Mouse (Mus musculus): Measurements from ENCODE around the gene Bcl2l1. TPM values are rescaled to one million over a fixed set of nuclear protein-coding genes. Genes with fewer than 3 reads are reported as not detected.

Bcl2l1 gene
- polyA plus RNA-seq, 1 experiment: 57.4 TPM

DNA sequence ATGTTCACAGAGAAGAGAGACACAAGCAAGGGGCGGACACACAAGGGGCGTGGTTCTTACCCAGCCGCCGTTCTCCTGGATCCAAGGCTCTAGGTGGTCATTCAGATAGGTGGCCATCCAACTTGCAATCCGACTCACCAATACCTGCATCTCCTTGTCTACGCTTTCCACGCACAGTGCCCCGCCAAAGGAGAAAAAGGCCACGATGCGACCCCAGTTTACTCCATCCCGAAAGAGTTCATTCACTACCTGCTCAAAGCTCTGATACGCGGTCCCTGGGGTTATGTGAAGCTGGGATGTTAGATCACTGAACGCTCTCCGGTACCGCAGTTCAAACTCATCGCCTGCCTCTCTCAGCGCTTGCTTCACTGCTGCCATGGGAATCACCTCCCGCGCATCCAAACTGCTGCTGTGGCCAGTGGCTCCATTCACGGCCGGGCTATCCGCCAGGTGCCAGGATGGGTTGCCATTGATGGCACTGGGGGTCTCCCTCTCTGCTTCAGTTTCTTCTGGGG lies 2.1 kb downstream of the Bcl2l1 start:
- DNase-seq (ENCODE audit: low read depth in 1 of 2, low spot score in 2 of 2): no peak

GRCm38 (mm10) chr2:152828532-152828931 lies 3.0 kb downstream of the Bcl2l1 start:
- no peak for DNase-seq (ENCODE audit: low read depth in 1 of 2, low spot score in 2 of 2)
- Histone ChIP-seq H3K4me1 (ENCODE audit: control insufficient read depth, insufficient read depth, insufficient read length) (peaks cover 12% of the 10 kb centered on the region; the same call in 1 of the 2 replicates), H3K27ac (ENCODE audit: insufficient read depth, low read length) (no peak overlapping the region), H3K27me3 (ENCODE audit: control insufficient read depth, insufficient read depth, low read length) (no peaks in the 10 kb centered on the region), H3K36me3 (ENCODE audit: control insufficient read depth, insufficient read depth, low read length) (no peaks in the 10 kb centered on the region), H3K4me3 (ENCODE audit: extremely low read depth, insufficient read depth, insufficient read length) (0 out of 2 replicates have a peak overlapping the region, but pooled peaks have one; percentile 14)
- no peak for TF ChIP-seq POLR2A (IDR thresholded peaks at IDR 0.05; ENCODE audit: low read depth, low read length)
- TF ChIP-seq CTCF (IDR thresholded peaks at IDR 0.05; ENCODE audit: extremely low read depth, insufficient read depth, insufficient read length, insufficient replicate concordance): no peak
- 22% methylated on average over 1 of the region's 1 CpGs for WGBS

More for the DNA sequence above, 2.1 kb downstream of the Bcl2l1 start:
- WGBS: 85% methylated on average over 23 of the region's 23 CpGs
- no peaks in the 10 kb centered on the region for H3K27me3 ChIP-seq (ENCODE audit: control insufficient read depth, insufficient read depth, low read length)
- TF ChIP-seq CTCF (IDR thresholded peaks at IDR 0.05; ENCODE audit: extremely low read depth, insufficient read depth, insufficient read length, insufficient replicate concordance): no peak
- TF ChIP-seq POLR2A (IDR thresholded peaks at IDR 0.05; ENCODE audit: low read depth, low read length): no peak
- H3K4me1 ChIP-seq (ENCODE audit: control insufficient read depth, insufficient read depth, insufficient read length): peaks cover 12% of the 10 kb centered on the region; the same call in 1 of the 2 replicates
- no peak overlapping the region for H3K27ac ChIP-seq (ENCODE audit: insufficient read depth, low read length)
- H3K4me3 ChIP-seq (ENCODE audit: extremely low read depth, insufficient read depth, insufficient read length): peak overlapping the region; percentile 32
- no peaks in the 10 kb centered on the region for H3K36me3 ChIP-seq (ENCODE audit: control insufficient read depth, insufficient read depth, low read length)

DNA sequence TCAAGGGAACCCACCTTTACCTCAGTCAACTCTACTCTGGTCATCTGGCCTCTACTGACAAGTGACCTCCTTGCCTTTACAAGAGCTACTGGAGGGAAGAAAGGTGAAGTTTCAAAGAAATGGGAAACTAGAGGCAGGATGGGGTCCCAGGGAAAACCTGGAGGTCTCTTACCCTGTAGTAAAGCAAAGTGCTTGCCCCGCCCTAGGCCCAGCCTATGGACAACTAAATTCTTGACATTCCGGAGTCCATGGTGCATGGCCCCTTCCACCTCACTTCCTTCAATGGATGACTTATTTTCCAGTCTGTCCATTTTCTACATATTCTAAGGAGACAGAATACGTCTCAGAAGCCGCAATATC lies 3.5 kb downstream of the Bcl2l1 start:
- DNase-seq (ENCODE audit: low read depth in 1 of 2, low spot score in 2 of 2): no peak
- TF ChIP-seq POLR2A (IDR thresholded peaks at IDR 0.05; ENCODE audit: low read depth, low read length): no peak
- TF ChIP-seq CTCF (IDR thresholded peaks at IDR 0.05; ENCODE audit: extremely low read depth, insufficient read depth, insufficient read length, insufficient replicate concordance): no peak
- peaks cover 12% of the 10 kb centered on the region; the same call in 1 of the 2 replicates for H3K4me1 ChIP-seq (ENCODE audit: control insufficient read depth, insufficient read depth, insufficient read length)
- no peak overlapping the region for H3K4me3 ChIP-seq (ENCODE audit: extremely low read depth, insufficient read depth, insufficient read length)
- WGBS: 93% methylated on average over 4 of the region's 4 CpGs
- H3K27me3 ChIP-seq (ENCODE audit: control insufficient read depth, insufficient read depth, low read length): no peaks in the 10 kb centered on the region
- no peaks in the 10 kb centered on the region for H3K36me3 ChIP-seq (ENCODE audit: control insufficient read depth, insufficient read depth, low read length)
- no peak overlapping the region for H3K27ac ChIP-seq (ENCODE audit: insufficient read depth, low read length)

DNA sequence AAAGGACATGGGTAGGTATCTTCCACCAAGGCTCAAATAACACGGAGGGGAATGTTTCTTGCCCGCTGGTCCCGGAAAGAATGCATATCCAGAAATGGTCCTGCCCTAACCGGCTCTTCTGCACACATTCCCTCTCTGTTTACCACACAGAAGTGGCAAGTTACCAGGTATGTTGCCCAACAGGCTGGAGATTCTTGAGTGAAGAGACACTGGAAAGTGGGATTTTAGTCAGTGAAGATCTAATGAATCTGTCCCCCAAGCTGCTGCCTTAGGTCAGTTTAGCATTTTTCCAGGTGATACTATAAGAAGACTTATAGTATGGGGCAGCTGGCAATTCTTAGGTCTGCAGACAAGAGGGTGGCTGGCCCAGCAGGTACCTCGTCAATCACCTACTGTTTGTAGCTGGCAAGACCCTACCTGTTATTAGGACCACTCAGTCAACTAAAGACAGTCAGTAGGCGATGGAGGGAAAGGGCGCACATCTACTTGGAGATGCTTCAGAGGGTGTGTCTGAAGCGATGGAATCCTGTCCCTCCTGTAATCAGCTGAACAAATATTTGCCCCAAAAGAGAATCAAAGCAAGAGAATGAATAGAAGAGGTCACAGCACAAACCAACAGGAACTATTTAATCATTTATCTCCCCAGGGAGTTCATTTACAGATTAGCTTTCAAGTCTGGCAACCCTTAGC lies 4.1 kb downstream of the Bcl2l1 start:
- no peak overlapping the region for H3K4me3 ChIP-seq (ENCODE audit: extremely low read depth, insufficient read depth, insufficient read length)
- no peak for DNase-seq (ENCODE audit: low read depth in 1 of 2, low spot score in 2 of 2)
- WGBS: 92% methylated on average over 8 of the region's 8 CpGs
- no peaks in the 10 kb centered on the region for H3K27me3 ChIP-seq (ENCODE audit: control insufficient read depth, insufficient read depth, low read length)
- peaks cover 12% of the 10 kb centered on the region; the same call in 1 of the 2 replicates for H3K4me1 ChIP-seq (ENCODE audit: control insufficient read depth, insufficient read depth, insufficient read length)
- no peak overlapping the region for H3K27ac ChIP-seq (ENCODE audit: insufficient read depth, low read length)
- TF ChIP-seq CTCF (IDR thresholded peaks at IDR 0.05; ENCODE audit: extremely low read depth, insufficient read depth, insufficient read length, insufficient replicate concordance) (no peak), POLR2A (IDR thresholded peaks at IDR 0.05; ENCODE audit: low read depth, low read length) (no peak)
- no peaks in the 10 kb centered on the region for H3K36me3 ChIP-seq (ENCODE audit: control insufficient read depth, insufficient read depth, low read length)

DNA sequence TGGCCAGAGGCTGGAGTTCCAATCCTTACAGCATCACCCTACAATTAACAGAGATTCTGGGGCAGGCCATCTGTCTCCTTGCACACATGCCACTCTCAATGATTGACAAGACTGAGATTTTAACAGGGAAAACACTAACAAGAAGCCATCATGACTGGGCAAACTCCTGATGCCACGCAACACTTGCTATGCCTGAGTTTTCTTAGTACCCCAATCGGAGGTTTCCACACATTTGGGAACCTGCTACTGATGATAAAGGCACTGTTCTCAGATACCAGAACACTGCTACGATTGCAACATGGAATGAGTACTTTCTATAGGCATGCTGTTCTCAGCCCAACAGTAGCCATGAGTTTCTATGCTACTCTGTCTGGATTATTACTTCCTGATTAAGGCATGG lies 5.0 kb downstream of the Bcl2l1 start:
- TF ChIP-seq POLR2A (IDR thresholded peaks at IDR 0.05; ENCODE audit: low read depth, low read length) (no peak), CTCF (IDR thresholded peaks at IDR 0.05; ENCODE audit: extremely low read depth, insufficient read depth, insufficient read length, insufficient replicate concordance) (no peak)
- Histone ChIP-seq H3K27me3 (ENCODE audit: control insufficient read depth, insufficient read depth, low read length) (no peaks in the 10 kb centered on the region), H3K27ac (ENCODE audit: insufficient read depth, low read length) (no peak overlapping the region), H3K36me3 (ENCODE audit: control insufficient read depth, insufficient read depth, low read length) (no peaks in the 10 kb centered on the region), H3K4me3 (ENCODE audit: extremely low read depth, insufficient read depth, insufficient read length) (no peak overlapping the region), H3K4me1 (ENCODE audit: control insufficient read depth, insufficient read depth, insufficient read length) (peaks cover 12% of the 10 kb centered on the region; the same call in 1 of the 2 replicates)
- 84% methylated on average over 3 of the region's 3 CpGs for WGBS
- DNase-seq (ENCODE audit: low read depth in 1 of 2, low spot score in 2 of 2): no peak

- H3K27ac ChIP-seq (ENCODE audit: insufficient read depth, low read length): no peak overlapping the region
- TF ChIP-seq CTCF (IDR thresholded peaks at IDR 0.05; ENCODE audit: extremely low read depth, insufficient read depth, insufficient read length, insufficient replicate concordance): no peak
- no peak for TF ChIP-seq POLR2A (IDR thresholded peaks at IDR 0.05; ENCODE audit: low read depth, low read length)
- H3K4me3 ChIP-seq (ENCODE audit: extremely low read depth, insufficient read depth, insufficient read length): no peak overlapping the region
- H3K27me3 ChIP-seq (ENCODE audit: control insufficient read depth, insufficient read depth, low read length): no peaks in the 10 kb centered on the region
- no peaks in the 10 kb centered on the region for H3K36me3 ChIP-seq (ENCODE audit: control insufficient read depth, insufficient read depth, low read length)
- 21% methylated on average over 2 of the region's 2 CpGs for WGBS
- peak; percentile 65 for DNase-seq (ENCODE audit: low read depth in 1 of 2, low spot score in 2 of 2)
- H3K4me1 ChIP-seq (ENCODE audit: control insufficient read depth, insufficient read depth, insufficient read length): peaks cover 12% of the 10 kb centered on the region; the same call in 1 of the 2 replicates
These were observed 5.8 kb downstream of the Bcl2l1 start for GRCm38 (mm10) chr2:152825713-152826112.

GRCm38 (mm10) chr2:152825168-152825697 lies 6.3 kb downstream of the Bcl2l1 start:
- no peak overlapping the region for H3K27ac ChIP-seq (ENCODE audit: insufficient read depth, low read length)
- H3K27me3 ChIP-seq (ENCODE audit: control insufficient read depth, insufficient read depth, low read length): no peaks in the 10 kb centered on the region
- no peak overlapping the region for H3K4me3 ChIP-seq (ENCODE audit: extremely low read depth, insufficient read depth, insufficient read length)
- TF ChIP-seq CTCF (IDR thresholded peaks at IDR 0.05; ENCODE audit: extremely low read depth, insufficient read depth, insufficient read length, insufficient replicate concordance) (no peak), POLR2A (IDR thresholded peaks at IDR 0.05; ENCODE audit: low read depth, low read length) (no peak)
- H3K4me1 ChIP-seq (ENCODE audit: control insufficient read depth, insufficient read depth, insufficient read length): peaks cover 12% of the 10 kb centered on the region; the same call in 1 of the 2 replicates
- DNase-seq (ENCODE audit: low read depth in 1 of 2, low spot score in 2 of 2): no peak
- 86% methylated on average over 4 of the region's 4 CpGs for WGBS
- H3K36me3 ChIP-seq (ENCODE audit: control insufficient read depth, insufficient read depth, low read length): no peaks in the 10 kb centered on the region
